Mouse (Mus musculus) liver, postnatal 0 days (tissue): ENCODE data around the gene Fuz. TPM values are rescaled to one million over a fixed set of nuclear protein-coding genes. Genes with fewer than 3 reads are reported as not detected.
A peak's percentile ranks its signal among the peaks of the same experiment; 100 is the strongest.

Experiments
- ATAC-seq: fragments of 200-750 bp; cut with Nextera tagmentation; 2 replicates; pipeline ENCODE4 v1.8.0; 2017; ENCODE audit warnings: mild to moderate bottlenecking, moderate library complexity
- DNase-seq: peaks from one replicate; pipeline ENCODE4 v3.0.0-alpha.2; 2016
- H3K27ac ChIP-seq: fragments of 300-500 bp; sonication (generic); 2 replicates; pipeline ENCODE4 v1.5.1; 2014; ENCODE audit warnings: antibody characterized with exemption, moderate library complexity, mild to moderate bottlenecking, low read depth
- H3K27me3 ChIP-seq: fragments of 300-500 bp; sonication (generic); 2 replicates; pipeline ENCODE4 v1.6.1; 2014; ENCODE audit warnings: low read length, control low read depth, mixed read lengths; ENCODE audit not compliant: insufficient read depth
- H3K36me3 ChIP-seq: fragments of 300-500 bp; sonication (generic); replicated peaks from 2 replicates; pipeline ENCODE4 v1.6.1; 2014; ENCODE audit warnings: mild to moderate bottlenecking, control low read depth, low read length, moderate library complexity, mixed read lengths; ENCODE audit not compliant: insufficient read depth
- H3K4me1 ChIP-seq: fragments of 300-500 bp; sonication (generic); 2 replicates; pipeline ENCODE4 v1.6.1; 2014; ENCODE audit warnings: antibody characterized with exemption, mild to moderate bottlenecking, control low read depth; ENCODE audit not compliant: insufficient read depth
- H3K4me2 ChIP-seq: fragments of 300-500 bp; sonication (generic); 2 replicates; pipeline ENCODE4 v1.6.1; 2014; ENCODE audit warnings: low read depth, mild to moderate bottlenecking, low read length, moderate library complexity, mixed read lengths
- H3K4me3 ChIP-seq: fragments of 300-500 bp; sonication (generic); 2 replicates; pipeline ENCODE4 v1.5.1; 2014; ENCODE audit warnings: low read depth, low read length
- H3K9ac ChIP-seq: fragments of 300-500 bp; sonication (generic); replicated peaks from 2 replicates; pipeline ENCODE4 v1.6.1; 2014; ENCODE audit warnings: mild to moderate bottlenecking, moderate library complexity
- H3K9me3 ChIP-seq: fragments of 300-500 bp; sonication (generic); 2 replicates; pipeline ENCODE4 v1.6.1; 2016; ENCODE audit warnings: mild to moderate bottlenecking, control low read depth, low read length, mixed read lengths
- CTCF ChIP-seq: sonication (generic); IDR thresholded peaks from 2 replicates; pipeline ENCODE4 v1.5.1; 2016; ENCODE audit warnings: antibody characterized with exemption, low read depth
- EP300 ChIP-seq: IDR thresholded peaks from 2 replicates; pipeline ENCODE4 v1.6.1; 2016; ENCODE audit warnings: antibody characterized with exemption, low read depth, mild to moderate bottlenecking
- WGBS: fragments of 180-500 bp; shearing (Covaris S2); extraction: QIAGEN DNeasy Blood & Tissue Kit; methylation state at CpG from one replicate; pipeline ENCODE4 v1.1.7; 2014; ENCODE audit not compliant: insufficient replicate concordance; 5-methylcytosine and 5-hydroxymethylcytosine counted together
- polyA plus RNA-seq: library from polyadenylated mRNA; unstranded; fragments of >200 nt; fragmentation: Nextera tagmentation; extraction: Ambion mirVana; gene quantifications from 2 replicates; pipeline ENCODE4 v1.2.1, GENCODE M21; 2015

The Fuz gene
- polyA plus RNA-seq, 1 experiment from 2014 or later, result 4.4 TPM

- TF ChIP-seq CTCF, result no peak
- no peak; the same call in 1 of the 2 replicates for TF ChIP-seq EP300
- WGBS, result 21% methylated on average over 26 of the region's 26 CpGs
- H3K4me1 ChIP-seq, result peaks cover 61% of the 10 kb centered on the region
- H3K4me2 ChIP-seq, result peak overlapping the region; percentile 100
- no peaks in the 10 kb centered on the region for H3K27me3 ChIP-seq
- H3K9ac ChIP-seq, result peak overlapping the region; percentile 89
- ATAC-seq (peak; percentile 0; the same call in 1 of the 2 replicates), DNase-seq (no peak)
- peak overlapping the region; percentile 100 for H3K27ac ChIP-seq
- peak overlapping the region; percentile 82 for H3K4me3 ChIP-seq
- no peaks in the 10 kb centered on the region for H3K9me3 ChIP-seq
- 0 out of 2 replicates have a peak, but pooled peaks cover 2% of the 10 kb centered on the region for H3K36me3 ChIP-seq
These were observed 42.1 kb upstream of the Fuz start for GRCm38 (mm10) chr7:44853596-44854355.

GRCm38 (mm10) chr7:44854356-44855031 lies 41.4 kb upstream of the Fuz start:
- DNase-seq (peak; percentile 91), ATAC-seq (peak; percentile 75)
- Histone ChIP-seq H3K27ac (peak overlapping the region; percentile 100), H3K36me3 (0 out of 2 replicates have a peak, but pooled peaks cover 4% of the 10 kb centered on the region), H3K27me3 (no peaks in the 10 kb centered on the region), H3K9me3 (no peaks in the 10 kb centered on the region), H3K4me2 (peak overlapping the region; percentile 100), H3K4me1 (peaks cover 61% of the 10 kb centered on the region), H3K9ac (peak overlapping the region; percentile 89), H3K4me3 (peak overlapping the region; percentile 82)
- TF ChIP-seq EP300 (no peak; the same call in 1 of the 2 replicates), CTCF (no peak)
- under 1% methylated on average over 45 of the region's 45 CpGs for WGBS

- Histone ChIP-seq H3K4me2 (peak overlapping the region; percentile 100), H3K9me3 (no peaks in the 10 kb centered on the region), H3K4me3 (peak overlapping the region; percentile 82), H3K36me3 (0 out of 2 replicates have a peak, but pooled peaks cover 7% of the 10 kb centered on the region), H3K27ac (peak overlapping the region; percentile 100), H3K4me1 (peaks cover 61% of the 10 kb centered on the region), H3K27me3 (no peaks in the 10 kb centered on the region), H3K9ac (peak overlapping the region; percentile 89)
- no peak for TF ChIP-seq EP300
- TF ChIP-seq CTCF, result no peak
- DNase-seq, result no peak
- ATAC-seq, result peak; percentile 4
- WGBS, result 34% methylated on average over 10 of the region's 10 CpGs
These were observed 40.8 kb upstream of the Fuz start for GRCm38 (mm10) chr7:44855036-44855435.

GRCm38 (mm10) chr7:44856265-44856916 lies 39.5 kb upstream of the Fuz start:
- Histone ChIP-seq H3K4me1 (peaks cover 49% of the 10 kb centered on the region), H3K27me3 (no peaks in the 10 kb centered on the region), H3K9me3 (no peaks in the 10 kb centered on the region), H3K27ac (peak overlapping the region; percentile 100), H3K9ac (peak overlapping the region; percentile 82), H3K4me2 (peak overlapping the region; percentile 100), H3K36me3 (peaks cover 15% of the 10 kb centered on the region; the same call in 1 of the 2 replicates), H3K4me3 (peak overlapping the region; percentile 82)
- TF ChIP-seq EP300 (peak; percentile 59; the same call in 1 of the 2 replicates), CTCF (no peak)
- DNase-seq (no peak), ATAC-seq (no peak)
- WGBS, result 29% methylated on average over 9 of the region's 9 CpGs

GRCm38 (mm10) chr7:44857042-44857552 lies 38.8 kb upstream of the Fuz start, which contains the start of gene Pnkp:
Gene Pnkp (plus strand): TSS chr7:44857139.
- WGBS, result under 1% methylated on average over 32 of the region's 32 CpGs
- H3K4me3 ChIP-seq, result peak within 1 kb of the TSS; percentile 82
- peak; percentile 92 for DNase-seq
- TF ChIP-seq EP300 (no peak), CTCF (no peak)
- H3K4me1 ChIP-seq, result peaks cover 47% of the 10 kb centered on the region
- H3K9ac ChIP-seq, result peak within 1 kb of the TSS; percentile 82
- peak; percentile 40 for ATAC-seq
- H3K27ac ChIP-seq, result peak within 1 kb of the TSS; percentile 100
- H3K36me3 ChIP-seq, result peaks cover 16% of the 10 kb centered on the region
- no peaks in the 10 kb centered on the region for H3K27me3 ChIP-seq
- no peaks in the 10 kb centered on the region for H3K9me3 ChIP-seq
- H3K4me2 ChIP-seq, result peak within 1 kb of the TSS; percentile 100
